Mouse (Mus musculus) small intestine, adult 2 months (tissue): ENCODE measurements around the gene Tcf12. TPM values are rescaled to one million over a fixed set of nuclear protein-coding genes. Genes with fewer than 3 reads are reported as not detected.

ENCODE experiments used
- H3K27ac ChIP-seq: fragments of 200-500 bp; 2 replicates; pipeline ENCODE4 v1.5.1; 2012; ENCODE audit warnings: low read depth, low read length, control low read depth, inconsistent platforms; ENCODE audit not compliant: insufficient read depth
- H3K27me3 ChIP-seq: fragments of 200-500 bp; 2 replicates; pipeline ENCODE4 v1.6.1; 2012; ENCODE audit warnings: mild to moderate bottlenecking, moderate library complexity, low read length, inconsistent platforms; ENCODE audit not compliant: control insufficient read depth, insufficient read depth
- H3K36me3 ChIP-seq: fragments of 200-500 bp; 2 replicates; pipeline ENCODE4 v1.6.1; 2012; ENCODE audit warnings: mild to moderate bottlenecking, low read length, control low read depth, inconsistent platforms; ENCODE audit not compliant: control insufficient read depth, insufficient read depth
- H3K4me1 ChIP-seq: fragments of 200-500 bp; 2 replicates; pipeline ENCODE4 v1.6.1; 2012; ENCODE audit warnings: low read length, inconsistent platforms, mixed read lengths; ENCODE audit not compliant: control insufficient read depth, insufficient read depth, insufficient read length
- H3K4me3 ChIP-seq: fragments of 200-500 bp; 2 replicates; pipeline ENCODE4 v1.5.1; 2012; ENCODE audit warnings: low read depth, mild to moderate bottlenecking, control low read depth, inconsistent platforms, low read length, moderate library complexity
- CTCF ChIP-seq: fragments of 200-500 bp; IDR thresholded peaks from 2 replicates; pipeline ENCODE4 v1.5.1; 2012; ENCODE audit warnings: low read depth, mild to moderate bottlenecking, control low read depth, inconsistent platforms, low read length, moderate library complexity, mixed read lengths; ENCODE audit not compliant: insufficient replicate concordance, insufficient read length; ENCODE audit errors: extremely low read depth
- POLR2A ChIP-seq: fragments of 200-500 bp; IDR thresholded peaks from 2 replicates; pipeline ENCODE4 v1.6.1; 2012; ENCODE audit warnings: low read depth, mild to moderate bottlenecking, control low read depth, inconsistent platforms, low read length, moderate library complexity
- WGBS: fragments of 180-500 bp; shearing (Covaris S2); methylation state at CpG from one replicate; pipeline ENCODE4 v1.1.7; 2018; 5-methylcytosine and 5-hydroxymethylcytosine counted together
- polyA plus RNA-seq: library from polyadenylated mRNA; depleted of rRNA; stranded (reverse); fragments of >200 nt; gene quantifications from 2 replicates; pipeline ENCODE4 v1.2.3, GENCODE M21; 2012

Tcf12 gene
- polyA plus RNA-seq, 1 experiment, result 30.2 TPM

- Histone ChIP-seq H3K27ac (no peak overlapping the region), H3K4me3 (no peak overlapping the region), H3K36me3 (peaks cover 21% of the 10 kb centered on the region), H3K27me3 (no peaks in the 10 kb centered on the region), H3K4me1 (no peaks in the 10 kb centered on the region; the same call in 1 of the 2 replicates)
- TF ChIP-seq CTCF, result no peak
- no peak for TF ChIP-seq POLR2A
- WGBS, result 25% methylated on average over 2 of the region's 2 CpGs
These were observed 232.3 kb downstream of the Tcf12 start for GRCm38 (mm10) chr9:71879415-71879814.

- Histone ChIP-seq H3K27me3 (no peaks in the 10 kb centered on the region), H3K27ac (no peak overlapping the region), H3K36me3 (peaks cover 16% of the 10 kb centered on the region), H3K4me1 (no peaks in the 10 kb centered on the region; the same call in 1 of the 2 replicates), H3K4me3 (no peak overlapping the region)
- 79% methylated on average over 3 of the region's 3 CpGs for WGBS
- no peak for TF ChIP-seq POLR2A
- no peak for TF ChIP-seq CTCF
These were observed 233.8 kb downstream of the Tcf12 start for GRCm38 (mm10) chr9:71877867-71878266.

GRCm38 (mm10) chr9:71874761-71875160 lies 236.9 kb downstream of the Tcf12 start:
- 95% methylated on average over 2 of the region's 2 CpGs for WGBS
- no peaks in the 10 kb centered on the region for H3K4me1 ChIP-seq
- H3K4me3 ChIP-seq, result no peak overlapping the region
- H3K27me3 ChIP-seq, result no peaks in the 10 kb centered on the region
- H3K36me3 ChIP-seq, result peaks cover 16% of the 10 kb centered on the region
- H3K27ac ChIP-seq, result no peak overlapping the region
- TF ChIP-seq POLR2A, result no peak
- no peak for TF ChIP-seq CTCF

GRCm38 (mm10) chr9:71874035-71874572 lies 237.6 kb downstream of the Tcf12 start:
- Histone ChIP-seq H3K4me3 (no peak overlapping the region), H3K36me3 (peaks cover 16% of the 10 kb centered on the region), H3K4me1 (no peaks in the 10 kb centered on the region), H3K27me3 (no peaks in the 10 kb centered on the region), H3K27ac (no peak overlapping the region)
- TF ChIP-seq CTCF (no peak), POLR2A (no peak)
- WGBS, result 83% methylated on average over 3 of the region's 3 CpGs

- TF ChIP-seq POLR2A (no peak), CTCF (no peak)
- Histone ChIP-seq H3K36me3 (peaks cover 19% of the 10 kb centered on the region), H3K27me3 (no peaks in the 10 kb centered on the region), H3K4me1 (no peaks in the 10 kb centered on the region), H3K4me3 (no peak overlapping the region), H3K27ac (no peak overlapping the region)
- 87% methylated on average over 7 of the region's 7 CpGs for WGBS
These were observed 248.3 kb downstream of the Tcf12 start for GRCm38 (mm10) chr9:71863338-71863737.

- Histone ChIP-seq H3K27me3 (no peaks in the 10 kb centered on the region), H3K27ac (no peak overlapping the region), H3K36me3 (peaks cover 18% of the 10 kb centered on the region), H3K4me1 (no peaks in the 10 kb centered on the region), H3K4me3 (no peak overlapping the region)
- TF ChIP-seq POLR2A (no peak), CTCF (no peak)
- 34% methylated on average over 2 of the region's 2 CpGs for WGBS
These were observed 250.0 kb downstream of the Tcf12 start for GRCm38 (mm10) chr9:71861629-71862028.

GRCm38 (mm10) chr9:71857926-71858325 lies 253.7 kb downstream of the Tcf12 start:
- no peaks in the 10 kb centered on the region for H3K27me3 ChIP-seq
- H3K27ac ChIP-seq, result no peak overlapping the region
- TF ChIP-seq POLR2A (no peak), CTCF (no peak)
- WGBS, result 88% methylated on average over 1 of the region's 1 CpGs
- no peaks in the 10 kb centered on the region for H3K4me1 ChIP-seq
- H3K4me3 ChIP-seq, result no peak overlapping the region
- H3K36me3 ChIP-seq, result peaks cover 39% of the 10 kb centered on the region
